ENCODE assay signal across 9 mouse cellular contexts in genomic region chr9:75038357-75038688, GRCm38 (mm10). TPM values are rescaled to one million over a fixed set of nuclear protein-coding genes. Genes with fewer than 3 reads are reported as not detected.
A peak's percentile ranks its signal among the peaks of the same experiment; 100 is the strongest.
DNase-seq lines count a peak whose midpoint lies in the region; ATAC-seq and TF ChIP-seq lines count a peak whose summit lies in the region.
"Had no signal": no experiment of that assay in that cellular context is flagged by ENCODE, and none has a peak within 500 bp of the region (broad histone marks: within the 10 kb centered on the region; RNA-seq: fewer than 3 reads in every experiment).

No protein-coding gene starts in this region.

- peaks cover 24% of the 10 kb centered on the region for H3K4me1 ChIP-seq in kidney, adult 2 months (ENCODE audit: control insufficient read depth, insufficient read depth, low read length)
- H3K4me1 ChIP-seq in bone marrow, adult 2 months (ENCODE audit: control insufficient read depth, insufficient read depth, low read length) = no peaks in the 10 kb centered on the region
- peaks cover 10% of the 10 kb centered on the region for H3K4me1 ChIP-seq in hindbrain, embryonic 12.5 days
- H3K4me1 ChIP-seq in midbrain, embryonic 14.5 days (ENCODE audit: control insufficient read depth, insufficient read depth, low read length) = peaks cover 12% of the 10 kb centered on the region; the same call in 1 of the 2 replicates

- no peak for TF ChIP-seq CTCF in kidney, adult 2 months (conservative IDR thresholded peaks at IDR 0.05; ENCODE audit: insufficient read depth, insufficient read length, low read depth, low read length)
- TF ChIP-seq CTCF in bone marrow, adult 2 months (IDR thresholded peaks at IDR 0.05; ENCODE audit: control insufficient read depth, insufficient read depth, low read length) = no peak

- H3K9ac ChIP-seq in hindbrain, embryonic 12.5 days = peak overlapping the region; percentile 92
- H3K9ac ChIP-seq in midbrain, embryonic 14.5 days (replicated peaks; ENCODE audit: low read length) = peak overlapping the region; percentile 90

- peaks cover 2% of the 10 kb centered on the region; the same call in 1 of the 2 replicates for H3K36me3 ChIP-seq in kidney, adult 2 months (ENCODE audit: control insufficient read depth, insufficient read depth, low read length)
- H3K36me3 ChIP-seq in hindbrain, embryonic 12.5 days = no peaks in the 10 kb centered on the region
- H3K36me3 ChIP-seq in midbrain, embryonic 14.5 days (ENCODE audit: control insufficient read depth, insufficient read depth, low read length) = peaks cover 8% of the 10 kb centered on the region

- DNase-seq in kidney, adult 2 months = no peak
- no peak for DNase-seq in kidney, adult 8-10 months
- DNase-seq in midbrain, embryonic 14.5 days = no peak
- DNase-seq in thymus, postnatal 4 days = no peak
- DNase-seq in right cerebral cortex, adult 18-20 months = no peak
- DNase-seq in cerebellum, adult 11 months = no peak
- DNase-seq: kidney, postnatal 10 days had no signal

- peak overlapping the region; percentile 69 for H3K4me2 ChIP-seq in hindbrain, embryonic 12.5 days (replicated peaks)
- peak overlapping the region; percentile 70 for H3K4me2 ChIP-seq in midbrain, embryonic 14.5 days (ENCODE audit: low read length)

- H3K27ac ChIP-seq in kidney, adult 2 months (ENCODE audit: insufficient read depth, low read depth, low read length) = peak overlapping the region; percentile 51
- no peak overlapping the region for H3K27ac ChIP-seq in bone marrow, adult 2 months (ENCODE audit: control insufficient read depth, insufficient read depth, low read depth, low read length, poor library complexity)
- no peak overlapping the region for H3K27ac ChIP-seq in hindbrain, embryonic 12.5 days
- H3K27ac ChIP-seq in midbrain, embryonic 14.5 days (replicated peaks; ENCODE audit: low read depth, low read length) = no peak overlapping the region

- H3K4me3 ChIP-seq in kidney, adult 2 months (ENCODE audit: insufficient read depth, low read depth, low read length) = peak overlapping the region; percentile 90
- peak overlapping the region; percentile 82 for H3K4me3 ChIP-seq in bone marrow, adult 2 months (replicated peaks; ENCODE audit: control insufficient read depth, low read depth, low read length)
- H3K4me3 ChIP-seq in hindbrain, embryonic 12.5 days = peak overlapping the region; percentile 82
- H3K4me3 ChIP-seq in midbrain, embryonic 14.5 days (replicated peaks; ENCODE audit: low read depth, low read length) = peak overlapping the region; percentile 96

- no peaks in the 10 kb centered on the region for H3K27me3 ChIP-seq in kidney, adult 2 months (replicated peaks; ENCODE audit: control insufficient read depth, insufficient read depth, low read length)
- H3K27me3 ChIP-seq in hindbrain, embryonic 12.5 days = no peaks in the 10 kb centered on the region
- no peaks in the 10 kb centered on the region for H3K27me3 ChIP-seq in midbrain, embryonic 14.5 days (ENCODE audit: control insufficient read depth, insufficient read depth, low read length)

- no peaks in the 10 kb centered on the region for H3K9me3 ChIP-seq in hindbrain, embryonic 12.5 days (replicated peaks)
- no peaks in the 10 kb centered on the region for H3K9me3 ChIP-seq in midbrain, embryonic 14.5 days (ENCODE audit: control insufficient read depth, low read length)

- WGBS in kidney, adult 2 months = 1% methylated on average over 10 of the region's 10 CpGs
- WGBS in bone marrow, adult 2 months = 2% methylated on average over 10 of the region's 10 CpGs
- 1% methylated on average over 10 of the region's 10 CpGs for WGBS in hindbrain, embryonic 12.5 days
- 2% methylated on average over 10 of the region's 10 CpGs for WGBS in midbrain, embryonic 14.5 days

- no peak for TF ChIP-seq POLR2A in kidney, adult 2 months (IDR thresholded peaks at IDR 0.05; ENCODE audit: low read depth, low read length)
- TF ChIP-seq POLR2A in bone marrow, adult 2 months (IDR thresholded peaks at IDR 0.05; ENCODE audit: borderline replicate concordance, control insufficient read depth, low read depth, low read length) = no peak

- no peak for ATAC-seq in hindbrain, embryonic 12.5 days (ENCODE audit: low FRiP score)
- no peak for ATAC-seq in midbrain, embryonic 14.5 days (ENCODE audit: low FRiP score, low TSS enrichment)

RNA-seq across cellular contexts. Expression of gene Arpp19, which starts 0.9 kb away (rescaled TPM):
- polyA plus RNA-seq in kidney, adult 2 months (2012; rRNA removed) = 18.2 and 24.6 TPM in 2 replicates
- 144 and 189 TPM in 2 replicates for polyA plus RNA-seq in bone marrow, adult 2 months (2011; ENCODE audit: insufficient read depth, insufficient read length, low replicate concordance, missing spikeins)
- polyA plus RNA-seq in hindbrain, embryonic 12.5 days (2016; fragmentation: Nextera tagmentation; extraction: Ambion mirVana) = 280 and 291 TPM in 2 replicates
- 217 and 234 TPM in 2 replicates for polyA plus RNA-seq in midbrain, embryonic 14.5 days (2014; fragmentation: Nextera tagmentation; extraction: Ambion mirVana)

RNA-seq across cellular contexts. Expression of gene Myo5a, which starts 32.5 kb away (rescaled TPM):
- polyA plus RNA-seq in kidney, adult 2 months (2012; rRNA removed) = 14.0 and 19.8 TPM in 2 replicates
- polyA plus RNA-seq in bone marrow, adult 2 months (2011; ENCODE audit: insufficient read depth, insufficient read length, low replicate concordance, missing spikeins) = 9.8 and 16.8 TPM in 2 replicates
- polyA plus RNA-seq in hindbrain, embryonic 12.5 days (2016; fragmentation: Nextera tagmentation; extraction: Ambion mirVana) = 40.9 and 44.5 TPM in 2 replicates
- 36.4 and 48.0 TPM in 2 replicates for polyA plus RNA-seq in midbrain, embryonic 14.5 days (2014; fragmentation: Nextera tagmentation; extraction: Ambion mirVana)
